Mouse (Mus musculus) neural tube, embryonic 13.5 days (tissue): Measurements from ENCODE around the gene Ifit3b. TPM values are rescaled to one million over a fixed set of nuclear protein-coding genes. Genes with fewer than 3 reads are reported as not detected.
"Not testable (repeated sequence)": the region's sequence is repeated elsewhere in the genome, so short reads cannot be mapped to it uniquely, and the experiment has no call there.

ENCODE experiments used
- ATAC-seq: fragments of 200-750 bp; cut with Nextera tagmentation; 2 replicates; pipeline ENCODE4 v1.8.0; 2017; ENCODE audit warnings: low read depth, mild to moderate bottlenecking, moderate TSS enrichment, moderate library complexity
- H3K27ac ChIP-seq: fragments of 300-500 bp; sonication (generic); replicated peaks from 2 replicates; pipeline ENCODE4 v1.5.1; 2015; ENCODE audit warnings: moderate library complexity, mild to moderate bottlenecking, inconsistent platforms
- H3K27me3 ChIP-seq: fragments of 300-500 bp; sonication (generic); 2 replicates; pipeline ENCODE4 v1.6.1; 2015; ENCODE audit warnings: mild to moderate bottlenecking, inconsistent platforms
- H3K36me3 ChIP-seq: fragments of 300-500 bp; sonication (generic); 2 replicates; pipeline ENCODE4 v1.6.1; 2015; ENCODE audit warnings: mild to moderate bottlenecking, inconsistent platforms
- H3K4me1 ChIP-seq: fragments of 300-500 bp; sonication (generic); replicated peaks from 2 replicates; pipeline ENCODE4 v1.6.1; 2015; ENCODE audit warnings: inconsistent platforms
- H3K4me2 ChIP-seq: fragments of 300-500 bp; sonication (generic); 2 replicates; pipeline ENCODE4 v1.6.1; 2015; ENCODE audit warnings: inconsistent platforms, mild to moderate bottlenecking, moderate library complexity
- H3K4me3 ChIP-seq: fragments of 300-500 bp; sonication (generic); 2 replicates; pipeline ENCODE4 v1.5.1; 2015; ENCODE audit warnings: mild to moderate bottlenecking, inconsistent platforms
- H3K9ac ChIP-seq: fragments of 300-500 bp; sonication (generic); 2 replicates; pipeline ENCODE4 v1.6.1; 2015; ENCODE audit warnings: moderate library complexity, mild to moderate bottlenecking, inconsistent platforms
- H3K9me3 ChIP-seq: fragments of 300-500 bp; sonication (generic); 2 replicates; pipeline ENCODE4 v1.6.1; 2016; ENCODE audit warnings: inconsistent platforms
- WGBS: fragments of 180-500 bp; shearing (Covaris S2); methylation state at CpG from one replicate; pipeline ENCODE4 v1.1.7; 2015; 5-methylcytosine and 5-hydroxymethylcytosine counted together
- polyA plus RNA-seq: library from polyadenylated mRNA; unstranded; fragments of >200 nt; fragmentation: Nextera tagmentation; extraction: Ambion mirVana; gene quantifications from 2 replicates; pipeline ENCODE4 v1.2.1, GENCODE M21; 2015

The Ifit3b gene
- polyA plus RNA-seq, 1 experiment from 2014 or later: 0.35 TPM

DNA sequence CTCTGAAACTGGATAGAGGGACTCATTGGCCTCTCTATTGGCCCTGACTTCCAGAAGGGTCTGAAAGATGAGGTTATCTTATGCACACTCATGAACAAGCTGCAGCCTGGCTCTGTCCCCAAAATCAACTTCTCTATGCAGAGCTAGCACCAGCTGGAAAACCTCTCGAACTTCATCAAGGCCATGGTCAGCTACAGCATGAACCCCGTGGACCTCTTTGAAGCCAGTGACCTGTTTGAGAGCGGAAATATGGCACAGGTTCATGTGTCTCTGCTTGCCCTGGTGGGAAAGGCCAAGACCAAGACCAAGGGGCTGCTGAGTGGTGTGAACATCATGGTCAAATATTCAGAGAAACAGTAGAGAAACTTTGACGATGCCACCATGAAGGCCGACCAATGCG, 16.0 kb downstream of the Ifit3b start:
- ATAC-seq: no peak
- no peak overlapping the region for H3K4me3 ChIP-seq
- H3K36me3 ChIP-seq: no peaks in the 10 kb centered on the region

DNA sequence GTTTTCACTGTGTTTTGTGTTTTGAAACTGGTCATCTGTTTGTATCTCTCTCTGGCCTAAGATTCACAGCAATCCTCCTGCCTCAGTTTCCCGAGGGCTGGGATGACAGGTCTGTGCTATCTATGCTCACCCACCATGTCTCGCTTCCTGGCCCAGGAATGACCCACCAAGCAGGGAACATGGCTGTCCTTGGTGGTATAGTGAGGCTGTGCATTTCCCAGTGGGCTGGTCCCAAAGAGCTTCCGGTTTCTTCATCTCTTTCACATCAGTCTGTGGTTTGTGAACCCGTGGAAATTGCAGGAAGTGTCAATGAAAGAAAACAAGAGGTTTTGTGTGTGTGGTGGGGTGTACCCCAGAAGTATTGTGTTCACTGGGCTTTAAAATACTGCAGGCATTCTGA, 16.9 kb downstream of the Ifit3b start:
- H3K27ac ChIP-seq: no peak overlapping the region
- no peak overlapping the region for H3K4me2 ChIP-seq
- H3K9me3 ChIP-seq: no peaks in the 10 kb centered on the region
- no peaks in the 10 kb centered on the region for H3K27me3 ChIP-seq
- no peak overlapping the region for H3K9ac ChIP-seq
- no peaks in the 10 kb centered on the region for H3K4me1 ChIP-seq
- no peak overlapping the region for H3K4me3 ChIP-seq
- ATAC-seq: no peak
- WGBS: 75% methylated on average over 4 of the region's 4 CpGs
- no peaks in the 10 kb centered on the region for H3K36me3 ChIP-seq

More for the DNA sequence above, 16.0 kb downstream of the Ifit3b start:
- Histone ChIP-seq H3K9me3 (no peaks in the 10 kb centered on the region), H3K4me2 (no peak overlapping the region), H3K27ac (no peak overlapping the region), H3K9ac (no peak overlapping the region), H3K4me1 (no peaks in the 10 kb centered on the region), H3K27me3 (no peaks in the 10 kb centered on the region)
- 91% methylated on average over 6 of the region's 6 CpGs for WGBS

DNA sequence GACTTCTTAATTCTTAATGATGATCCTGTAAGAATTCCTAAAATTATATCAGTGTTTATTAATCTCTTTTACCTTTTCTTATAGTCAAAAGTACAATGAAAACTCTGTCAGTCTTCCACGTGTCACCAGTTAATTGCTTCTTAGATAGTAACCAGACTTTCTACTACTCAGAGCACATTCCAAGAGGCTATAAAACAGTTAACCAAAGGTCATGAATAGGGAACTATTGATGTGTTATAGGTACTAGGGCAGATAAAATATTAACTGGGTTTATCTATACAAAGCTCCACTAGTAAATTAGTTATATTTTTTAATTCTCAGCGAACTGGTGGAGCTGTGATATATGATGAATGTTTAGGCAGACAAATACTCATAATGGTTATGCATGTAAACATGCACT, 19.7 kb downstream of the Ifit3b start:
- H3K9ac ChIP-seq: no peak overlapping the region
- no peak overlapping the region for H3K27ac ChIP-seq
- no peaks in the 10 kb centered on the region for H3K4me1 ChIP-seq
- no peak overlapping the region for H3K4me3 ChIP-seq
- no peak overlapping the region for H3K4me2 ChIP-seq
- no peak for ATAC-seq
- H3K36me3 ChIP-seq: no peaks in the 10 kb centered on the region
- 58% methylated on average over 2 of the region's 2 CpGs for WGBS
- no peaks in the 10 kb centered on the region for H3K27me3 ChIP-seq
- no peaks in the 10 kb centered on the region for H3K9me3 ChIP-seq

DNA sequence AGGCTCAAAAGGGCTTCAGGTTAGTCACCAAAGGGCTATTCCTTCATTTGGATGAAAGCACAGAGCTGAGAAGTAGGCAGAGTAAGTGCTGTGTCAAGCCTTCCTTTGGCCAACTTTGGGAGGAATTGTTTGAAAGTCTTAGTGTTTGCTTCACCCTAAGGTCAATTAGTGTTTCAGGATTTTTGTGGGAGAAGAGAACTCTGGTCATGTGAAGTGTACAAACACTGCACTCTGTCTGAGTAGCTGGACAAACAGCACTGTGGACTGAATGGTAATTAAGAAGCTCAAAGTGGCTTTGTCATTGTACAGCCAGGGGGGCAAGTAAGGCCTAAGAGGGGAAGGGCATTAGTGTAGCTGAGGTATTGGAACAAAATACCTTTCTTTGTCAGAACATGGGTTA, 23.7 kb downstream of the Ifit3b start:
- ATAC-seq: no peak
- Histone ChIP-seq H3K9me3 (no peaks in the 10 kb centered on the region), H3K9ac (no peak overlapping the region), H3K27me3 (no peaks in the 10 kb centered on the region), H3K36me3 (no peaks in the 10 kb centered on the region), H3K27ac (no peak overlapping the region), H3K4me2 (no peak overlapping the region), H3K4me3 (no peak overlapping the region), H3K4me1 (no peaks in the 10 kb centered on the region)

DNA sequence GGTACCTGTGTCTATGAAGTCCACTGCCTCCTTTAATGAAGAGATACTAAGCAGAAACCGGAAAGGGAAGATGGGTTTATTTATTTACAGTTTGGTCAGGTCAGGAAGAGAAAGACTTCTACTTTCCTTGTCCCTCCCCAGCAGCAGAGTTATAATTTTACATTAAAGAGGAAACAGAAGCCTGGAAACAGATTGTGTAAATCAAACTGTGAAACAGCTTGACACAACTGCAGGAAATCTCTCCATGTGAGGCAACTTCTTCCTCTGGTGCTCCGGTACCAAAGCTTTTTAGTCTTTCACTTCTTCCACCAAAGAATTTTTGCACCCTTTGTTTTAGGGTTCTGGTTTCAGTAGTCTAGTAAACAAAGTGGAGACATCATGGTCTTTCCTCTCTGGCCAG, 25.7 kb downstream of the Ifit3b start:
- no peak for ATAC-seq
- Histone ChIP-seq H3K4me1 (no peaks in the 10 kb centered on the region), H3K9me3 (no peaks in the 10 kb centered on the region), H3K36me3 (no peaks in the 10 kb centered on the region), H3K4me3 (no peak overlapping the region), H3K27ac (no peak overlapping the region), H3K4me2 (no peak overlapping the region), H3K27me3 (no peaks in the 10 kb centered on the region), H3K9ac (no peak overlapping the region)
- WGBS: 87% methylated on average over 2 of the region's 2 CpGs

DNA sequence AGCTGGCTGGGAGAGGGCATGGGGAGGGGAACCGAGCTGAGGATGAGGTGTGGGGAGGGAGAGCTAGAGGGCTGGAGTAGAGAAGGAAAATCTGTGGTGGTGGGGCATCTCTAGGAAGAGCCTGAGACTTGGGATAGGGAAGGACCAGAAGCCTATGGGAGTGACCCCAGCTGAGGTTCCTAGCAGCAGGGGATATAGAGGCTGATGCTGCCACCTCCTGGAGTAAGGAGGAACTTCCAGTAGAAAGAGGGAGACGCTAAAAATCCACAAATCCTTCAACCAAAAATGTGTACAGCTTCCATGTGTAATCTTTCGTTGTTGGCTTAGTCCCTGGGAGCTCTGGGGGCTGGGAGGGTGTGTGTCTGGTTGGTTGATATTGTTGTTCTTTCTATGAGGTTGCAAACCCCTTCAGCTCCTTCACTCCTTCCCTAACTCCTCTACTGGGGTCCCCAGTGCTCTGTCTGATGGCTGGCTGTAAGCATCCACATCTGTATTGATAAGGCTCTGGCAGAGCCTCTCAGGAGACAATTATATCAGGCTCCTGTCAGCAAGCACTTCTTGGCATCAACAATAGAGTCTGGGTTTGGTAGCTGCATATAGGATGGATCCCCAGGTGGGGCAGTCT, 29.3 kb downstream of the Ifit3b start:
- no peaks in the 10 kb centered on the region for H3K36me3 ChIP-seq
- ATAC-seq: peak; percentile 75; the same call in 1 of the 2 replicates
- no peak overlapping the region for H3K27ac ChIP-seq
- no peaks in the 10 kb centered on the region for H3K27me3 ChIP-seq
- H3K4me1 ChIP-seq: no peaks in the 10 kb centered on the region
- no peaks in the 10 kb centered on the region for H3K9me3 ChIP-seq
- H3K4me3 ChIP-seq: no peak overlapping the region
- H3K4me2 ChIP-seq: no peak overlapping the region
- 13% methylated on average over 3 of the region's 3 CpGs for WGBS
- no peak overlapping the region for H3K9ac ChIP-seq

DNA sequence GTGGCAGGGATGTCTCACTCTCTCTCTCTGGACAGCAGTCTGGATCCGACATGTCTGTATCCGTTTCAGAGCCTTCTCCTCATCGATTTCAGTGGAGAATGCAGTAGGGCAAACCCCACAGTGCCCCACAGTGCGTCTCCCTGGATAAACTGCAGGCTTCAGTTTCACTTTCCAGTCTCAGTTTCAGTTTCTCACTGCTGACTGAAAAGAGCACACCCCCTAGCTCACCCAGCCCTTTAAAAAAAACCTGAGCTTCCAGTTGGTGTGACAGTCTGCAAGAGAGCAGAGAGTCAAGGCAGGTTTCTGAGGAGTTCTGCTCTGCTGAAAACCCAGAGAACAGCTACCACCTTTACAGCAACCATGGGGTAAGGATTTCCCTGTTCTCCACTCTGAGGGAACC, 32.9 kb downstream of the Ifit3b start, which contains the start of the genes Ifit1bl2 and Ifit1:
Gene Ifit1bl2 (minus strand): TSS at position 121 of the 400 bp plus-strand sequence.
Gene Ifit1 (plus strand): TSS at position 249 of the 400 bp plus-strand sequence.
- Histone ChIP-seq H3K9ac (no peak within 1 kb of the TSS), H3K4me3 (no peak within 1 kb of the TSS), H3K4me2 (no peak within 1 kb of the TSS), H3K27me3 (no peaks in the 10 kb centered on the region), H3K27ac (no peak within 1 kb of the TSS), H3K36me3 (no peaks in the 10 kb centered on the region), H3K4me1 (no peaks in the 10 kb centered on the region), H3K9me3 (no peaks in the 10 kb centered on the region)
- ATAC-seq: no peak
- WGBS: 68% methylated on average over 4 of the region's 4 CpGs

DNA sequence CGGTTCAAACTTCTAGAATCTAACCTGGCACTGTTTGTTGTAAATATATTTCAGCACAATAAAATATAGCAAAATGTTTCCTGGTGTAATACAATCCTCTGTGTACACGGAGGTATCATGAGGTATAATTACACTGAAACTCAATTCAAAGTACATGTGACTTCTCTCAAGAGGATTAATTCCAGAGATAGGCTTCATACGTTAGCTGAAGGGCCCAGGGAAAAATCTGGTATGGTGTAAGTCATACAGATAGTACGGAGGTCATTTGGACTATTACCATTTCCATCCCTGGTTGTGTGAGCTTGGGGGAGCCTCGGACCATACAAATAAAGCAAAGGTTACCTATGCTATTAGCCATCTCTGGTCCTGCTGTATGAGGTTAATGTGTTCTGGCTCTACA, 34.8 kb downstream of the Ifit3b start:
- H3K9ac ChIP-seq: no peak overlapping the region
- ATAC-seq: no peak
- no peaks in the 10 kb centered on the region for H3K27me3 ChIP-seq
- no peaks in the 10 kb centered on the region for H3K9me3 ChIP-seq
- 84% methylated on average over 5 of the region's 5 CpGs for WGBS
- no peak overlapping the region for H3K4me2 ChIP-seq
- H3K27ac ChIP-seq: no peak overlapping the region
- no peaks in the 10 kb centered on the region for H3K4me1 ChIP-seq
- no peaks in the 10 kb centered on the region for H3K36me3 ChIP-seq
- no peak overlapping the region for H3K4me3 ChIP-seq

DNA sequence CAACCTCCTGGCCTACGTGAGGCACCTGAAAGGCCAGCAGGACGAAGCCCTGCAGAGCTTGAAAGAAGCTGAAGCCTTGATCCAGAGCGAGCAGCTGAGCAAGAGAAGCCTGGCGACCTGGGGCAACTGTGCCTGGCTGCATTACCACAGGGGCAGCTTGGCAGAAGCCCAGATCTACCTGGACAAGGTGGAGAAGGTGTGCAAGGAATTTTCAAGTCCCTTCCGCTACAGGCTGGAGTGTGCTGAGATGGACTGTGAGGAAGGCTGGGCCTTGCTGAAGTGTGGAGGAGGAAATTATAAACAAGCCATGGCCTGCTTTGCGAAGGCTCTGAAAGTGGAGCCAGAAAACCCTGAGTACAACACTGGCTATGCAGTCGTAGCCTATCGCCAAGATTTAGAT, 39.9 kb downstream of the Ifit3b start:
- H3K9ac ChIP-seq, H3K36me3 ChIP-seq, H3K9me3 ChIP-seq, H3K4me3 ChIP-seq, H3K27me3 ChIP-seq, H3K4me2 ChIP-seq, H3K27ac ChIP-seq, H3K4me1 ChIP-seq, ATAC-seq: not testable (repeated sequence)
- WGBS: 93% methylated on average over 8 of the region's 8 CpGs

DNA sequence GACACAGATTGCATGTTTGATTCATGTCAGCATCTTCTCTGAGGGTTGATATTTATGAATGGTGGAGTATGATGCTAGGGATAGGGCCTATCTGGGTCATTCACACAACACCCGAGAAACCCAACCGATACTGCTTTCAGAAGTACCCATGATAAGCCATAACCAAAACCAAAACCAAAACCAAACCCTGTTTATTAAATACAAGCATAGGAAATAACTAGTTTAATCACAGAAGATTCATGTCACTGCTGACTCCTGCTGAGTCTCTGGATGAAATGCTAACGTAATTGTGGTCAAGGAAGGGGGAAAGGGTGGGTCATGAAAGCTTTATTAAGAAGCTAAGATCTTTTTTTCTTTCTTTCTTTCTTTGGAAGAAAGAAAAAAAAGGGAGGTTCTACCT, 42.5 kb downstream of the Ifit3b start:
- Histone ChIP-seq H3K4me1 (no peaks in the 10 kb centered on the region), H3K9me3 (no peaks in the 10 kb centered on the region), H3K36me3 (no peaks in the 10 kb centered on the region), H3K4me3 (no peak overlapping the region), H3K4me2 (no peak overlapping the region), H3K9ac (no peak overlapping the region), H3K27ac (no peak overlapping the region), H3K27me3 (no peaks in the 10 kb centered on the region)
- ATAC-seq: no peak
- 92% methylated on average over 3 of the region's 3 CpGs for WGBS

DNA sequence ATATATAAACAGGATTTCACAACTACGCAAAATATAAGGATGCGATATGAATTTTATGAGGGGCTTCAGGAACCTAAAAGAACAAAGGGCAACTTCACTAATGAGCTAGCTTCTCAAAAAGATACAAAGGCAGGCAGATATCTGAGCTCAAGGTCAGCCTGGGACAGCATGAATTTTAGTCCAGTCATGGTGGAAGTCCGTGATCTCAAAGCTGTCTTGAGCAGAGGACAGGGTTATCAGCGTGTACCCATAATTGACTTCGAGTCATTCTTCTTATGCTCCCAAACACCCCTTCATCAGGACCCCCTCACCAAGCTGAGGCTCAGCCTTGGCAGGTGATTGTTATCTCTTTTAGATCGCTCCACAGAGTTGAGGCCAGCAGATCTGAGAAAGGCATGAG, 43.2 kb downstream of the Ifit3b start:
- Histone ChIP-seq H3K4me1 (no peaks in the 10 kb centered on the region), H3K9me3 (no peaks in the 10 kb centered on the region), H3K4me3 (no peak overlapping the region), H3K36me3 (no peaks in the 10 kb centered on the region), H3K27ac (no peak overlapping the region), H3K4me2 (no peak overlapping the region), H3K9ac (no peak overlapping the region), H3K27me3 (no peaks in the 10 kb centered on the region)
- WGBS: 92% methylated on average over 6 of the region's 6 CpGs
- ATAC-seq: no peak

DNA sequence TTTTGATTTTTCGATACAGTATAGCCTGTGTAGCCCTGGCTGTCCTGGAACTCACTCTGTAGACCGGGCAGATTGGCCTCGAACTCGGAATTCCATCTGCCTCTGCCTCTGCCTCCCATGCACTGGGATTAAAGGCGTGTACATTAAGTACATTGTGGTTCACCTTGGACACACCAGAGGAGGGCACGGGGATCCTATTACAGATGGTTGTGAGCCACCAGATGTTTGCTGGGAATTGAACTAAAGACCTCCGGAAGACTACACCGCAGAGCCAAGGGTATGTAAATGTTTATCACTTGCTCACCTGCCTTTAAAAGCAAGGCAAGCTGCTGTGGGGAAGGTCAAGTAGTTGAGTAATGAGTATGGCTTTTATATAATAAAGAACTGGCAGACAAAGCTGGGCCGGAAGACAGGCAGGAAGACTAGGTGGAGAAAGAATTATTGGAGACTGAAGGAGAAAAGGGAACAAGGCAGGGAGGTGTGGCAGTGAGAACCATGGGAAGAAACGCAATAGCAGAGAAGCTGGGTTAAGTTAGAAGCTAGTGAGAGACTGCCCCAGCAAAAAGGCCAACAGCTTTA, 47.5 kb downstream of the Ifit3b start:
- no peak for ATAC-seq
- no peaks in the 10 kb centered on the region for H3K9me3 ChIP-seq
- no peaks in the 10 kb centered on the region for H3K27me3 ChIP-seq
- H3K36me3 ChIP-seq: no peaks in the 10 kb centered on the region
- H3K4me2 ChIP-seq: no peak overlapping the region
- H3K27ac ChIP-seq: no peak overlapping the region
- H3K9ac ChIP-seq: no peak overlapping the region
- no peak overlapping the region for H3K4me3 ChIP-seq
- WGBS: 88% methylated on average over 10 of the region's 10 CpGs
- no peaks in the 10 kb centered on the region for H3K4me1 ChIP-seq
